Mouse (Mus musculus): Measurements from ENCODE around the gene Ski. TPM values are rescaled to one million over a fixed set of nuclear protein-coding genes. Genes with fewer than 3 reads are reported as not detected.

Ski gene
- polyA plus RNA-seq, 1 experiment from 2014 or later: 11.9 TPM

- Histone ChIP-seq H3K9me3 (no peaks in the 10 kb centered on the region), H3K4me3 (no peak overlapping the region), H3K27me3 (no peaks in the 10 kb centered on the region), H3K4me1 (replicated peaks) (peaks cover 36% of the 10 kb centered on the region), H3K4me2 (no peak overlapping the region), H3K9ac (no peak overlapping the region), H3K27ac (replicated peaks) (no peak overlapping the region), H3K36me3 (no peaks in the 10 kb centered on the region)
- no peak for ATAC-seq (ENCODE audit: low FRiP score, low read depth)
- 95% methylated on average over 15 of the region's 15 CpGs for WGBS
Measured at GRCm38 (mm10) chr4:155128411-155128810, 94.0 kb downstream of the Ski start.

- no peaks in the 10 kb centered on the region for H3K9me3 ChIP-seq
- H3K36me3 ChIP-seq: no peaks in the 10 kb centered on the region
- WGBS: 53% methylated on average over 7 of the region's 7 CpGs
- H3K4me1 ChIP-seq (replicated peaks): peaks cover 45% of the 10 kb centered on the region
- no peak overlapping the region for H3K4me3 ChIP-seq
- no peak overlapping the region for H3K4me2 ChIP-seq
- no peak for ATAC-seq (ENCODE audit: low FRiP score, low read depth)
- no peak overlapping the region for H3K27ac ChIP-seq (replicated peaks)
- no peak overlapping the region for H3K9ac ChIP-seq
- no peaks in the 10 kb centered on the region for H3K27me3 ChIP-seq
Measured at GRCm38 (mm10) chr4:155126602-155127372, 95.6 kb downstream of the Ski start.

- Histone ChIP-seq H3K9me3 (no peaks in the 10 kb centered on the region), H3K4me2 (no peak overlapping the region), H3K27me3 (no peaks in the 10 kb centered on the region), H3K36me3 (no peaks in the 10 kb centered on the region), H3K9ac (no peak overlapping the region), H3K27ac (replicated peaks) (no peak overlapping the region), H3K4me1 (replicated peaks) (peaks cover 49% of the 10 kb centered on the region), H3K4me3 (no peak overlapping the region)
- ATAC-seq (ENCODE audit: low FRiP score, low read depth): no peak
- WGBS: 90% methylated on average over 5 of the region's 5 CpGs
Measured at GRCm38 (mm10) chr4:155126194-155126593, 96.2 kb downstream of the Ski start.

GRCm38 (mm10) chr4:155125310-155125709 lies 97.1 kb downstream of the Ski start:
- Histone ChIP-seq H3K9ac (no peak overlapping the region), H3K27me3 (no peaks in the 10 kb centered on the region), H3K4me3 (no peak overlapping the region), H3K4me2 (no peak overlapping the region), H3K9me3 (no peaks in the 10 kb centered on the region), H3K27ac (replicated peaks) (no peak overlapping the region), H3K4me1 (replicated peaks) (peaks cover 46% of the 10 kb centered on the region), H3K36me3 (no peaks in the 10 kb centered on the region)
- 70% methylated on average over 7 of the region's 7 CpGs for WGBS
- no peak for ATAC-seq (ENCODE audit: low FRiP score, low read depth)

GRCm38 (mm10) chr4:155123868-155124534 lies 98.4 kb downstream of the Ski start:
- 74% methylated on average over 9 of the region's 9 CpGs for WGBS
- H3K4me1 ChIP-seq (replicated peaks): peaks cover 33% of the 10 kb centered on the region
- H3K9me3 ChIP-seq: no peaks in the 10 kb centered on the region
- no peaks in the 10 kb centered on the region for H3K27me3 ChIP-seq
- no peak overlapping the region for H3K4me2 ChIP-seq
- no peaks in the 10 kb centered on the region for H3K36me3 ChIP-seq
- H3K4me3 ChIP-seq: no peak overlapping the region
- no peak overlapping the region for H3K27ac ChIP-seq (replicated peaks)
- H3K9ac ChIP-seq: no peak overlapping the region
- no peak for ATAC-seq (ENCODE audit: low FRiP score, low read depth)

GRCm38 (mm10) chr4:155122444-155123040 lies 99.8 kb downstream of the Ski start:
- Histone ChIP-seq H3K4me3 (no peak overlapping the region), H3K27ac (replicated peaks) (peak overlapping the region; percentile 73), H3K4me1 (replicated peaks) (peaks cover 33% of the 10 kb centered on the region), H3K9me3 (no peaks in the 10 kb centered on the region), H3K4me2 (peak overlapping the region; percentile 16), H3K9ac (no peak overlapping the region), H3K27me3 (no peaks in the 10 kb centered on the region), H3K36me3 (no peaks in the 10 kb centered on the region)
- 15% methylated on average over 16 of the region's 16 CpGs for WGBS
- ATAC-seq (ENCODE audit: low FRiP score, low read depth): peak; percentile 61

- no peaks in the 10 kb centered on the region for H3K27me3 ChIP-seq
Measured at GRCm38 (mm10) chr4:155121915-155122443, 100.4 kb downstream of the Ski start.

GRCm38 (mm10) chr4:155121222-155121621 lies 101.2 kb downstream of the Ski start:
- Histone ChIP-seq H3K36me3 (no peaks in the 10 kb centered on the region), H3K4me3 (no peak overlapping the region), H3K9me3 (no peaks in the 10 kb centered on the region), H3K27ac (replicated peaks) (no peak overlapping the region), H3K4me2 (no peak overlapping the region), H3K9ac (no peak overlapping the region), H3K27me3 (no peaks in the 10 kb centered on the region), H3K4me1 (replicated peaks) (peaks cover 23% of the 10 kb centered on the region)
- 87% methylated on average over 6 of the region's 6 CpGs for WGBS
- no peak for ATAC-seq (ENCODE audit: low FRiP score, low read depth)

More at GRCm38 (mm10) chr4:155121915-155122443, 100.4 kb downstream of the Ski start:
- peaks cover 28% of the 10 kb centered on the region for H3K4me1 ChIP-seq (replicated peaks)
- no peak overlapping the region for H3K4me2 ChIP-seq
- no peak overlapping the region for H3K4me3 ChIP-seq
- 79% methylated on average over 6 of the region's 6 CpGs for WGBS
- no peaks in the 10 kb centered on the region for H3K36me3 ChIP-seq
- H3K9me3 ChIP-seq: no peaks in the 10 kb centered on the region
- H3K9ac ChIP-seq: no peak overlapping the region
- H3K27ac ChIP-seq (replicated peaks): peak overlapping the region; percentile 73
- ATAC-seq (ENCODE audit: low FRiP score, low read depth): no peak

GRCm38 (mm10) chr4:155120583-155120982 lies 101.8 kb downstream of the Ski start:
- no peak overlapping the region for H3K4me2 ChIP-seq
- no peak overlapping the region for H3K4me3 ChIP-seq
- peaks cover 23% of the 10 kb centered on the region for H3K4me1 ChIP-seq (replicated peaks)
- ATAC-seq (ENCODE audit: low FRiP score, low read depth): no peak
- no peaks in the 10 kb centered on the region for H3K27me3 ChIP-seq
- no peaks in the 10 kb centered on the region for H3K9me3 ChIP-seq
- H3K27ac ChIP-seq (replicated peaks): no peak overlapping the region
- H3K9ac ChIP-seq: no peak overlapping the region
- H3K36me3 ChIP-seq: no peaks in the 10 kb centered on the region
- 85% methylated on average over 5 of the region's 5 CpGs for WGBS

GRCm38 (mm10) chr4:155120038-155120437 lies 102.4 kb downstream of the Ski start:
- no peak overlapping the region for H3K27ac ChIP-seq (replicated peaks)
- peaks cover 23% of the 10 kb centered on the region for H3K4me1 ChIP-seq (replicated peaks)
- H3K36me3 ChIP-seq: no peaks in the 10 kb centered on the region
- 88% methylated on average over 7 of the region's 7 CpGs for WGBS
- no peak overlapping the region for H3K4me3 ChIP-seq
- no peak for ATAC-seq (ENCODE audit: low FRiP score, low read depth)
- H3K27me3 ChIP-seq: no peaks in the 10 kb centered on the region
- H3K9ac ChIP-seq: no peak overlapping the region
- no peak overlapping the region for H3K4me2 ChIP-seq
- no peaks in the 10 kb centered on the region for H3K9me3 ChIP-seq

- no peak for ATAC-seq (ENCODE audit: low FRiP score, low read depth)
- no peak overlapping the region for H3K9ac ChIP-seq
- no peaks in the 10 kb centered on the region for H3K27me3 ChIP-seq
- 53% methylated on average over 10 of the region's 10 CpGs for WGBS
- H3K4me3 ChIP-seq: no peak overlapping the region
- H3K9me3 ChIP-seq: no peaks in the 10 kb centered on the region
- H3K4me2 ChIP-seq: no peak overlapping the region
- no peaks in the 10 kb centered on the region for H3K36me3 ChIP-seq
- H3K27ac ChIP-seq (replicated peaks): no peak overlapping the region
- H3K4me1 ChIP-seq (replicated peaks): peaks cover 17% of the 10 kb centered on the region
Measured at GRCm38 (mm10) chr4:155118278-155118677, 104.1 kb downstream of the Ski start.

- 75% methylated on average over 6 of the region's 6 CpGs for WGBS
- no peak overlapping the region for H3K4me2 ChIP-seq
- no peaks in the 10 kb centered on the region for H3K27me3 ChIP-seq
- H3K4me3 ChIP-seq: no peak overlapping the region
- no peaks in the 10 kb centered on the region for H3K36me3 ChIP-seq
- no peak overlapping the region for H3K27ac ChIP-seq (replicated peaks)
- no peak for ATAC-seq (ENCODE audit: low FRiP score, low read depth)
- H3K9me3 ChIP-seq: no peaks in the 10 kb centered on the region
- H3K4me1 ChIP-seq (replicated peaks): peaks cover 9% of the 10 kb centered on the region
- H3K9ac ChIP-seq: no peak overlapping the region
Measured at GRCm38 (mm10) chr4:155117396-155117978, 104.9 kb downstream of the Ski start.

Measured in hindbrain, embryonic 15.5 days (tissue).